Mouse (Mus musculus) lung, postnatal 10 days (tissue): ENCODE measurements around the gene Slc41a3.

Source experiments
- DNase-seq: peaks from one replicate; pipeline ENCODE4 v3.0.0; 2021

Slc41a3 gene

GRCm38 (mm10) chr6:90604533-90605297 is at the start of gene Slc41a3:
Gene Slc41a3 (plus strand): TSS chr6:90604725.
- peak; percentile 96 for DNase-seq

- DNase-seq: no peak
These were observed 47.9 kb upstream of the Slc41a3 start for GRCm38 (mm10) chr6:90556534-90557058.

DNA sequence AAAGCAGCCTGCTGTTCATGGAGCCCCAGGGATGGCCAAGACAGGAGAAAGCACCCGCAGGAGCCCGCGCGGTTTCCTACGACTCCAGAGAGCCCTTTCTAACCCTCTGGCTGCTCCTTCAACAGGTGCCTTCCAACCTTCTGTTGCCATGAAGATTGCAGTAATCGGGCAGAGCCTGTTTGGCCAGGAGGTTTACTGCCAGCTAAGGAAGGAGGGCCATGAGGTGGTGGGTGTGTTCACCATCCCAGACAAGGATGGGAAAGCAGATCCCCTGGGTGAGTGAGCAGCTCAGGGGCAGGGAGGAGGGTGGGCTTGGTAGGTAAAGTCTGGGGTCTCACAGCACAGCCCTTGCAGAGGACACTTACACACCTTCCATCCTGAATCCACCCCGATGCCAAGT is 47.4 kb upstream of the Slc41a3 start:
- no peak for DNase-seq

DNA sequence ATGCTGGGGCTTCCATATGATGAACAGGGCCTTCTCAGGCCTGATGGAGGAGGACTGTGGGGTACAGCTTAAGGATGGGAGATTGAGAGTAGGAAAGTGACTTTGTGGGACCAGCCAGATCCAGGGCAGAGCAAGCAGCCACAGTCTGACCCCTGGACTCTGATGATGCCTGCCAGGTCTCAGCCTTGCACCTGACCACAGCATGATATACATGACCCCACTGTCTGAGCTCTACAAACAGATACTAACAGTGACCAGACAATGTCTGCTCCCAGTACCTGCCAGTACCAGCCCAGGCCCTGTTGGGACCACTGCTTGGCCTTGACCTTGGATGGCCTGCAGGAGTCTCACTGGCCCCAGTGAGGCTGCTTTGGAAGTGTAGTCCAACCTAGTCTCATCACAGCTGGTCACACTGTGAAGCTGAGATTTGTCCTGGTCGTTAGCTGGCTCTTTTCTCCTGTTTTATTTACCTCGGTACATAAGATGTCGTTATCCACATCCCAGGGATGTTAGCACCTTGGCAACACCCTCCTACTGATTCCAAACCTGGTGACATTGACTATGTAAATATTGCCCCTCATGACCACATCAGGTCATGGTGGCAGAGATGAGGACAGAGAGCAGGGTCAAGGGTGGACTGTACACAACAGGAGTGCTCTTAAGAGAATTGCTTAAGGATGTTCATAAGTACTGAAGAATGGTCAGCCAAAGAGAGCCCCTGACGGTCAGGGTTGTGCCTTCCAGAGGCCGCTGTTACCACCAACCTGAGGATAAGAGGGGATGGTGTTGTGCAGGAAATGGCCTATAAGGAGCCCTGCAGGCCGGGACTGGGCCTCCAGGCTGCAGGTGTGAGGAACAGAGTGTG is 46.5 kb upstream of the Slc41a3 start:
- DNase-seq: no peak

DNA sequence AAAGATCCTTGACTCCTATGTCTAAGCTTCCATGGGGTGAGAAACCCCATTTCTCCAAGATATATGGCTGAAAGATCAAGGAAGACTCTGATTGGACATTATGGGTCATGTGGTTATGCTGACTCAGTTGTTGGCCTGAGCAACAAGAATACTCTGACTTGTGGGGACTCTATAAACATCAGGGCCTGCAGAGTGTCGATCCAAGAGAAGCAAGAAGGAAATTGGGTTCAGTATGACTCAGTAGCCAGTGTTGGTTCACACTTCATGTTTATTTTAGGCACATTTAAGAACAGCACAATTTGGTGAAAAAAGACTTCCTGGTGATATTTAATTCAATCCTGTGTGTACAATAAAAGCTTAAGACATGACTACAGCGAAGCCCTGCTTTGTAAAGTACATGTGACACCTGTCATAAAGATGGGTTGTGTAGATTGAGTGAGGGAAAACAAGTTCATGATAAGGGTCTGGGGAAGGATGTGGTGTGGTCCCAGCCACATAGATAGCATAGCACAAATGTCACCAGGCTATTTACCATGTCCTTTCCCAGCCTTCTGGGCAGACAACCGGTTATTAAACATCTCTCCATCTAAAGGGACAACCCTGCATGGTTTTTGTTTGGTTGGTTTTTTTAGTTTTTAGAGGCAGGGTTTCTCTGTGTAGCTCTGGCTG is 44.0 kb upstream of the Slc41a3 start:
- DNase-seq: no peak

DNA sequence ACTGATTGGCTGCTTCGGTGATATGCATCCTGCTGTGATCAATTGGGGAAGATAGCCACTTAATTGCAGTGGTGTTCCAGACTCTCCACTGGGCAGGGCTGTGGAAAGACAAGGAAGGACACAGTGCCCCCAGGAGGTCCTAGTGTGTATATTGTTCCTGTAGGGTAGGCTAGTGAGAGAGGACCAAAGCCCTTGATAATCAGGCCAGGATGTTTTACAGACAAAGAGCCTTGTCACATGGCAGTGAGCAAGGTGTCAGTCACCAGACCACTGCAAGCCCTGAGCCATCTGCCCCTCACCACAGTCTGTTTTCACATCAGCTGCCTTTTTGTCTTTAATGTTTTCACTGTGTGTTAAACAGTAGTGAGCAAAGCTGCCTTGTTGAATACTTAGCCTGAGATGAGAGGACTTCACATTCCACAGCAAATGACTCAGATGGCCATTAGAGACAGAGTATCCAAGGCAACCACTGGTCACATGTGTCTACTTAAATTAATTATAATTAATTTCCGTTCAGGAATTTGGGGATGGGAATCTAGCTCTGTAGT is 43.2 kb upstream of the Slc41a3 start:
- DNase-seq: peak; percentile 20

DNA sequence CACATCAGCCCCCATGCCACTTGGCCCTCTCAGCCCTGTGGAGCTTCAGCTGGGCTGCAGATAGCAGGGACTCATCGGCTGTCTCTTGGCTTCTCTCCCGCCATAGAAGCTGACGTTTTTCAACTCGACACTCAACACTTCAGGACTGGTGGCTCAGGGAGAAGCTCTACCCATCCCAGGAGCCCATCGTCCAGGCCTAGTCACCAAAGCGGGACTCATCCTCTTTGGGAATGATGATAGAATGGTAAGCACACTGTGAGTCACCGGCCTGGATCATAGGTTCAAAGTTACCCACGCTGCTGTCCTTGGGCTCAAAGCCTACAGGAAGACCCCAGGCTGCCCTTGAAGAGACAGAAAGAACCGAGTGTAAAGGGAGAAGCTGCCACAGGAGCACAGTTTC is 40.3 kb upstream of the Slc41a3 start:
- no peak for DNase-seq

- DNase-seq: no peak
These were observed 38.9 kb upstream of the Slc41a3 start for GRCm38 (mm10) chr6:90565357-90566215.

DNA sequence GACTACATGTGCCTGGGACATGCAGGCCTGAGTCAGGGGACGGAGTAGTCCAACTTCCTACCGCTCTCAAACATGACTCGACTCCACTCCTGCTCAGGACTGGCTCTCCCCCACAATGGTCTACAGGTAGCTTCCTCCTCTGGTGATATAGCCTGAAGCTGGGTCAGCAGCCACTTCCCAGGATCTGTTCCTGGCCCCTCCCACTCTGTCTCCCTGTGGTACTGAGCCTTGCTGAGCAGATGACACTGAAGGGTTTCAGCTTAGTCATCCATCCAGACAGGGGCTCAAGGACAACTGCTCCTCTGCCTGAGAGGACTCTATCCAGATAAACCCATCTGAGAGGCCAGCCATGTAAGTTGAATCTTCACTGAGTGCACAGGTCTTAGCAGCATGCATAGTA is 37.0 kb upstream of the Slc41a3 start:
- no peak for DNase-seq

DNA sequence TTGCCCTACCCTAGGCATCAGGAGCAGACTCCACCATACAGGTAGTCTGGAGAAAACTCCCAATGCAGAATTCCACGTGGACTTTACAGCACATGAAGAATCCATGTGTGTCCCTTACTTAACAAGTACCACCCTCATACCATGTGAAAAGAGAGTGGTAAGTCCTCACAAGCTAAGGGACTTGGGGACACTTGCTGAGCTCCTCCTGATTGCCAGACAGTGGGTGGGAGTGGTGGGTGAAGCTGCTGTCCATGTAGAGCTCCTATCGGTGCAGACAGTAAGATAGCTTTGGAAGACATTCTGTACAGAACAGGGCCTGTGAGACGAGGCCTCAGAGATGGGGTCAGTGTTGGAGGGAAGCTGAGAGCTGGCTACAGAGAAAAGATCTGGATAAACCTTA is 36.6 kb upstream of the Slc41a3 start:
- DNase-seq: no peak

DNA sequence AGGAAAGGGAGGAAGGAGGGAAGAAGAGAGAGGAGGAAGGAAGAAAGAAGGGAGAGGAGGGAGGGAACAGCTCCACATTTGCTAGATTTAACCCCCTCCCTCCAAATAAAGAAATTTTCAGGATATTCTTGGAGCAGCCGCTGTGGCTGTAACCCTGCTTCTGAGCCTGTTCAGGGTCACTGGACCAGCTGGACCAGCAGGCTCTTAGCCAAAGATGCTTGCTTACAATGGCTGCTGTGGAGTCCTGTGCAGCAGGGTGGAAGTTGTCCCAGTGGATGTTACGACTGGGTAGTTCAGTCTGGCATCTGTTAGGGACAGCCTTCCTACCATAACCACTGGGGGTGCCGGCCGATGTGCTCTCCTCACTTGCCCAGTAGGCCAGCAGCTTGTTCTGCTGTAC is 35.8 kb upstream of the Slc41a3 start:
- peak; percentile 21 for DNase-seq

GRCm38 (mm10) chr6:90569736-90570383 is 34.7 kb upstream of the Slc41a3 start:
- DNase-seq: no peak

GRCm38 (mm10) chr6:90570392-90570791 is 34.1 kb upstream of the Slc41a3 start:
- no peak for DNase-seq

- peak; percentile 87 for DNase-seq
These were observed 29.2 kb upstream of the Slc41a3 start for GRCm38 (mm10) chr6:90575261-90575715.

GRCm38 (mm10) chr6:90578174-90578573 is 26.4 kb upstream of the Slc41a3 start:
- DNase-seq: no peak

DNA sequence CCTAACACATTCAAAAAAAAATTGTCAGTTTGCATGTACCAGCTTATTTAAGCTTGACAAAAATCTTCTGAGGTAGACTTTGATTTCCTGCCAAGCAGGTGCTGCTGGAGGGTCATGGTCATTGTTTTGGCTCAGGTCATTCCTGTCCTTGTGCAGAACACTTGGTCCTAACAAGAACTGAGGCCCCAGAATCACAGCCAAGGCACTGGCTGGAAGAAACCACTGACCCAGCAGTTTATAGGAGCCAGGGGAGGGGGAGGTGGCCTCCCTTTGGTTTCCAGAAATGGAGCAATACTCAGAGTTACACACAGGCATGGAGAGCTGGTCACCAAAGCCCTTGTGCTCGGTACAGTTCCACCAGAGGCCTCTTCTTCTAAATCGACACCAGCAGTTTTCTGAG is 22.2 kb upstream of the Slc41a3 start:
- DNase-seq: no peak

DNA sequence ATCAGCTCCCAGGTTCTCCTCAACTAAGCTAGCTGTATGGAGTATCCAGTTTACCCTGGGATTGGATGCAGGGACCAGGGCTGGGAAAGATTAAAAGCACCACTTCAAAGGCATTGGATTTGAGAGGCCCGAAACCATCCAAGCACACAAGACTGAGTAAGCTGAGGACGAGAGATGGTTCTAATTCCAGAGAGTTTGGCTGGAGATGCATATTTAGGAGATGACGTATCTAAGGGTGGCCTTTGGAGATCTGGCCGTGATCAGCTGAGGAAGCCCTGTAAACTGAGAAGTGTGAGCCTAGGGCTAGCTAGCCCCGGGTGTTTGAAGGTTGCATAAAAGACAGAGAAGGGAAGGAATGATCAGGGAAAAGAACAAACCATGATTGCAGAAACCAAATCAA is 16.4 kb upstream of the Slc41a3 start:
- DNase-seq: peak; percentile 20

GRCm38 (mm10) chr6:90590707-90591106 is 13.8 kb upstream of the Slc41a3 start:
- no peak for DNase-seq

- no peak for DNase-seq
These were observed 9.6 kb upstream of the Slc41a3 start for GRCm38 (mm10) chr6:90594972-90595371.

DNA sequence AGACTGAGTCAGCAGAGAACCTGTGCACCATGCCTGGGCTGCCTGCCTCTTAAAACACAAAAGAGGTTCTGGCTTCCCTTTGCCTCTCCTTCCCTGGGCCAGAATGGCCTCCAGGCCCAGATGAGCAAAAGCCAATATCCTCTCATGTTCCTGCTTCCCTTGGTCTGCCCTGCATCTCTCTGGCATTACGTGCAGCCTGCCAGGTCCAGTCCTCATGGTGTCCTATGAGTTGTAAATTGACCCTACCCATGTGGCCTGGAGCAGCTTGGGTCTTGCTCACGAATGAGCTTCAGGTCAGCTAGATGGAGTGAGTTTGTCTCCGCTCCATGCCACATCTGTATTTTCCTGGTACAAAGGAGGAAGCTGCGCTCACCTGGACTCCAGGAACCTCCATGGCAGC is 7.5 kb upstream of the Slc41a3 start:
- no peak for DNase-seq

DNA sequence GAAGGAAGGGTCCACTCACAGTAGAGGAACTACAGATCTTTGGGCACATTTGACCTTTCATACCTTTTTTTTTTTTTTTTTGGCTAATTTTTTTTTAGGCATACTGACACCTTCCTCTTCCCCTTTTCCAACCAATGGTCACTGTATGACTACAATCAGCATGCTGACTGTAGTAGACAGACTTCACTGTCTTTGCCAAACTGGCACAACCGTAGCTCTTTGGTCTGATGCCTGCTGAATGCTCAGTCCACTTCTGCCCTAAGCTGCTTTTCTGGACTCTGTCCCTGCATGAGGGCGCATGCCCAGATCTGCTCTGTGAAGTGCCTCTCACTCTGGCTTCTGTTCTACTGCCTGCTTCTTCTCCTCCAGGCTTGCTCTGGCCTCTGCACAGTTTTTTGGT is 6.9 kb upstream of the Slc41a3 start:
- DNase-seq: no peak
